Mouse (Mus musculus) CH12.LX (cell line): Measurements from ENCODE around the gene Anpep. TPM values are rescaled to one million over a fixed set of nuclear protein-coding genes. Genes with fewer than 3 reads are reported as not detected.

Experiments used
- DNase-seq: peaks from one replicate; pipeline ENCODE4 v3.0.0-alpha.2; 2013; ENCODE audit errors: extremely low read depth
- H3K27ac ChIP-seq: 2 replicates; pipeline ENCODE4 v1.5.1; 2012; ENCODE audit warnings: low read depth, mild to moderate bottlenecking, control low read depth, moderate library complexity; ENCODE audit not compliant: insufficient read depth
- H3K27me3 ChIP-seq: replicated peaks from 2 replicates; pipeline ENCODE3; 2012; ENCODE audit warnings: inconsistent platforms
- H3K36me3 ChIP-seq, 2 experiments: replicated peaks in 1 of 2; 2 replicates each; pipeline versions ENCODE3 to v1.6.1; 2012; ENCODE audit warnings: inconsistent platforms in 1 of 2, low read length in 1 of 2, mild to moderate bottlenecking in 1 of 2, mixed read lengths in 1 of 2, moderate library complexity in 1 of 2; ENCODE audit not compliant: control insufficient read depth in 1 of 2, insufficient read depth in 1 of 2
- H3K4me1 ChIP-seq, 2 experiments: 2 replicates each; pipeline ENCODE4 v1.6.1; 2012; ENCODE audit warnings: inconsistent platforms in 1 of 2, moderate library complexity in 1 of 2; ENCODE audit not compliant: insufficient read depth in 2 of 2, control insufficient read depth in 1 of 2
- H3K4me2 ChIP-seq: 2 replicates; pipeline ENCODE4 v1.6.1; 2012; ENCODE audit warnings: low read depth, mild to moderate bottlenecking, control low read depth; ENCODE audit not compliant: poor library complexity, insufficient read depth, severe bottlenecking
- H3K4me3 ChIP-seq, 3 experiments: fragments of 150-350 bp in 1 of 3; sonication (generic) in 1 of 3; replicated peaks in 1 of 3; 2 replicates each; pipeline versions ENCODE3 to v1.5.1; 2011 to 2012; ENCODE audit warnings: low read depth in 2 of 3, low read length in 2 of 3, mild to moderate bottlenecking in 2 of 3, moderate library complexity in 2 of 3, control low read depth in 1 of 3, improper control_type of control experiment in 1 of 3, inconsistent platforms in 1 of 3, mixed read lengths in 1 of 3; ENCODE audit not compliant: poor library complexity in 1 of 3
- H3K79me2 ChIP-seq: replicated peaks from 2 replicates; pipeline ENCODE4 v1.6.1; 2012; ENCODE audit warnings: mild to moderate bottlenecking, moderate library complexity; ENCODE audit not compliant: control insufficient read depth, poor library complexity, insufficient read depth, severe bottlenecking; ENCODE audit errors: extremely low read depth
- H3K9ac ChIP-seq: 2 replicates; pipeline ENCODE4 v1.6.1; 2012; ENCODE audit warnings: low read depth, mild to moderate bottlenecking, control low read depth, moderate library complexity; ENCODE audit not compliant: insufficient read depth
- H3K9me3 ChIP-seq: replicated peaks from 2 replicates; pipeline ENCODE3; 2012; ENCODE audit warnings: low read length, inconsistent platforms, mixed read lengths
- BHLHE40 ChIP-seq: IDR thresholded peaks from 2 replicates; pipeline ENCODE4 v1.6.1; 2011; ENCODE audit warnings: mild to moderate bottlenecking, low read depth, low read length, improper control_type of control experiment
- CTCF ChIP-seq, 2 experiments: IDR thresholded peaks in 1 of 2; conservative IDR thresholded peaks in 1 of 2; 2 replicates each; pipeline ENCODE4 v1.5.1; 2011 to 2012; ENCODE audit warnings: low read depth in 2 of 2, low read length in 2 of 2, improper control_type of control experiment in 1 of 2, inconsistent platforms in 1 of 2, mild to moderate bottlenecking in 1 of 2, moderate library complexity in 1 of 2
- E2F4 ChIP-seq: IDR thresholded peaks from 2 replicates; pipeline ENCODE4 v1.6.1; 2011; ENCODE audit warnings: low read depth, low read length, improper control_type of control experiment; ENCODE audit not compliant: insufficient replicate concordance
- ELF1 ChIP-seq: IDR thresholded peaks from 2 replicates; pipeline ENCODE4 v1.6.1; 2014; ENCODE audit warnings: low read depth, mild to moderate bottlenecking, inconsistent platforms, low read length, improper control_type of control experiment
- ETS1 ChIP-seq: conservative IDR thresholded peaks from 2 replicates; pipeline ENCODE4 v1.6.1; 2012; ENCODE audit warnings: low read depth, mild to moderate bottlenecking, inconsistent platforms, low read length, improper control_type of control experiment, moderate library complexity
- GABPA ChIP-seq: IDR thresholded peaks from 2 replicates; pipeline ENCODE4 v1.6.1; 2012; ENCODE audit warnings: low read depth, low read length, improper control_type of control experiment, inconsistent platforms; ENCODE audit not compliant: insufficient replicate concordance
- HCFC1 ChIP-seq: IDR thresholded peaks from 2 replicates; pipeline ENCODE4 v1.6.1; 2012; ENCODE audit warnings: low read depth, mild to moderate bottlenecking, inconsistent platforms, low read length, improper control_type of control experiment
- IRF4 ChIP-seq: IDR thresholded peaks from 2 replicates; pipeline ENCODE4 v1.6.1; 2014; ENCODE audit warnings: low read depth, mild to moderate bottlenecking, inconsistent platforms, low read length, improper control_type of control experiment
- JUN ChIP-seq: IDR thresholded peaks from 2 replicates; pipeline ENCODE4 v1.6.1; 2011; ENCODE audit warnings: low read depth, mild to moderate bottlenecking, low read length, improper control_type of control experiment, moderate library complexity; ENCODE audit not compliant: insufficient read depth
- KAT2A ChIP-seq: IDR thresholded peaks from 2 replicates; pipeline ENCODE4 v1.6.1; 2012; ENCODE audit warnings: low read length, improper control_type of control experiment, inconsistent platforms; ENCODE audit not compliant: insufficient replicate concordance
- MAFK ChIP-seq: IDR thresholded peaks from 2 replicates; pipeline ENCODE4 v1.6.1; 2011; ENCODE audit warnings: low read length, improper control_type of control experiment; ENCODE audit not compliant: insufficient replicate concordance
- MAZ ChIP-seq: IDR thresholded peaks from 2 replicates; pipeline ENCODE4 v1.6.1; 2012; ENCODE audit warnings: low read depth, mild to moderate bottlenecking, inconsistent platforms, low read length, improper control_type of control experiment, moderate library complexity
- PAX5 ChIP-seq: IDR thresholded peaks from 2 replicates; pipeline ENCODE4 v1.6.1; 2012; ENCODE audit warnings: low read length, inconsistent platforms, mixed read lengths
- POLR2A ChIP-seq: IDR thresholded peaks from 2 replicates; pipeline ENCODE4 v1.6.1; 2011; ENCODE audit warnings: low read depth, mild to moderate bottlenecking, improper control_type of control experiment, low read length
- POLR2AphosphoS2 ChIP-seq: IDR thresholded peaks from 2 replicates; pipeline ENCODE4 v1.6.1; 2011; ENCODE audit warnings: low read depth, low read length, improper control_type of control experiment
- RCOR1 ChIP-seq: conservative IDR thresholded peaks from 2 replicates; pipeline ENCODE4 v1.6.1; 2012; ENCODE audit warnings: low read depth, mild to moderate bottlenecking, inconsistent platforms, low read length, improper control_type of control experiment
- SIN3A ChIP-seq: IDR thresholded peaks from 2 replicates; pipeline ENCODE4 v1.6.1; 2012; ENCODE audit warnings: low read length, improper control_type of control experiment, inconsistent platforms
- SMC3 ChIP-seq: IDR thresholded peaks from 2 replicates; pipeline ENCODE4 v1.6.1; 2011; ENCODE audit warnings: low read depth, low read length, improper control_type of control experiment
- TCF12 ChIP-seq: IDR thresholded peaks from 2 replicates; pipeline ENCODE4 v1.6.1; 2014; ENCODE audit warnings: low read depth, mild to moderate bottlenecking, inconsistent platforms, low read length, improper control_type of control experiment
- USF1 ChIP-seq: IDR thresholded peaks from 2 replicates; pipeline ENCODE4 v1.6.1; 2014; ENCODE audit warnings: low read depth, mild to moderate bottlenecking, inconsistent platforms, low read length, improper control_type of control experiment
- ZC3H11A ChIP-seq: IDR thresholded peaks from 2 replicates; pipeline ENCODE4 v1.6.1; 2012; ENCODE audit warnings: low read depth, mild to moderate bottlenecking, inconsistent platforms, low read length, improper control_type of control experiment
- ZNF384 ChIP-seq: IDR thresholded peaks from 2 replicates; pipeline ENCODE4 v1.6.1; 2012; ENCODE audit warnings: low read depth, low read length, improper control_type of control experiment, inconsistent platforms
- dilution Hi-C: fragments of 300-500 bp; cut with MboI; formaldehyde crosslinking; loops from 2 replicates; pipeline ENCODE4 v1.14.3; 2020; ENCODE audit warnings: low sequenced_read_pairs; ENCODE audit not compliant: extremely low pct_unique_long_range_greater_than_20kb, extremely low pct_ligation_motif_present
- in situ Hi-C: fragments of 300-500 bp; cut with MboI; formaldehyde crosslinking; loops from 3 replicates; pipeline ENCODE4 v1.14.3; 2019; ENCODE audit warnings: low sequenced_read_pairs, low pct_ligation_motif_present, low pct_unique_long_range_greater_than_20kb, mixed read lengths
- polyA plus RNA-seq: library from polyadenylated mRNA; unstranded; fragments of >175 nt; gene quantifications from 2 replicates; pipeline ENCODE4 v1.2.1, GENCODE M21; 2012; ENCODE audit warnings: low read depth; ENCODE audit not compliant: insufficient read length
- total RNA-seq, 2 experiments: library from RNA; depleted of rRNA; stranded (reverse); fragments of 300-350 nt in 1 of 2; fragments of >200 nt in 1 of 2; gene quantifications; 2 replicates each; pipeline ENCODE4 v1.2.3; 2012 to 2014

Anpep gene
- total and polyA plus RNA-seq, 3 experiments = 0.25 to 0.60 TPM; not detected in 1

GRCm38 (mm10) chr7:79858956-79859630 lies 1.8 kb downstream of the Anpep start:
- H3K4me2 ChIP-seq = no peak overlapping the region
- in situ Hi-C loops (no loop called here), dilution Hi-C loops (no loop called here)
- no peaks in the 10 kb centered on the region for H3K79me2 ChIP-seq
- no peak overlapping the region for H3K27ac ChIP-seq
- H3K9ac ChIP-seq = no peak overlapping the region
- H3K4me1 ChIP-seq = peaks cover 15 to 61% of the 10 kb centered on the region in 2 experiments
- no peak overlapping the region for H3K4me3 ChIP-seq
- peaks cover 2% of the 10 kb centered on the region for H3K27me3 ChIP-seq
- H3K36me3 ChIP-seq = no peaks in the 10 kb centered on the region
- TF ChIP-seq ETS1 = no peak
- no peak for TF ChIP-seq POLR2AphosphoS2
- TF ChIP-seq ZC3H11A = no peak
- TF ChIP-seq SMC3 = no peak
- no peak for TF ChIP-seq GABPA
- H3K9me3 ChIP-seq = no peaks in the 10 kb centered on the region
- no peak for DNase-seq

GRCm38 (mm10) chr7:79858202-79858934 lies 2.5 kb downstream of the Anpep start:
- in situ Hi-C loops (no loop called here), dilution Hi-C loops (no loop called here)
- TF ChIP-seq CTCF (conservative IDR thresholded peaks at IDR 0.05 in 1 of 2, IDR thresholded peaks at IDR 0.05 in 1 of 2; ENCODE audit: low read depth in 2 of 2, low read length in 2 of 2) = no peak
- TF ChIP-seq MAZ = no peak
- no peak for TF ChIP-seq SMC3
- TF ChIP-seq SIN3A = no peak
- no peak for TF ChIP-seq USF1
- no peak overlapping the region for H3K4me2 ChIP-seq
- H3K36me3 ChIP-seq = no peaks in the 10 kb centered on the region
- H3K27me3 ChIP-seq = peaks cover 2% of the 10 kb centered on the region
- H3K9ac ChIP-seq = no peak overlapping the region
- H3K27ac ChIP-seq = no peak overlapping the region
- peaks cover 15 to 61% of the 10 kb centered on the region in 2 experiments for H3K4me1 ChIP-seq
- no peaks in the 10 kb centered on the region for H3K79me2 ChIP-seq
- H3K4me3 ChIP-seq = no peak overlapping the region
- H3K9me3 ChIP-seq = no peaks in the 10 kb centered on the region
- DNase-seq = no peak

- H3K79me2 ChIP-seq = no peaks in the 10 kb centered on the region
- no peak overlapping the region for H3K4me3 ChIP-seq
- no peak overlapping the region for H3K4me2 ChIP-seq
- no peaks in the 10 kb centered on the region for H3K36me3 ChIP-seq
- dilution Hi-C loops (no loop called here), in situ Hi-C loops (no loop called here)
- H3K27ac ChIP-seq = no peak overlapping the region
- no peaks in the 10 kb centered on the region for H3K27me3 ChIP-seq
- peaks cover 11 to 52% of the 10 kb centered on the region in 2 experiments for H3K4me1 ChIP-seq
- peak; percentile 40 for DNase-seq
- H3K9me3 ChIP-seq = no peaks in the 10 kb centered on the region
- no peak overlapping the region for H3K9ac ChIP-seq
- TF ChIP-seq TCF12 (no peak), JUN (peak; percentile 44), ZNF384 (no peak), E2F4 (no peak), BHLHE40 (0 out of 2 replicates have a peak, but pooled peaks have one; percentile 25), USF1 (peak; percentile 63), POLR2A (no peak), KAT2A (no peak), IRF4 (peak; percentile 90), GABPA (no peak), PAX5 (no peak), MAFK (no peak), ELF1 (no peak), SMC3 (no peak), ZC3H11A (no peak), RCOR1 (no peak), HCFC1 (no peak), MAZ (no peak), ETS1 (no peak), CTCF (conservative IDR thresholded peaks at IDR 0.05 in 1 of 2, IDR thresholded peaks at IDR 0.05 in 1 of 2; ENCODE audit: low read depth in 2 of 2, low read length in 2 of 2) (no peak)
These were observed 4.6 kb downstream of the Anpep start for GRCm38 (mm10) chr7:79856305-79856704.
